Mouse (Mus musculus) cerebellum, postnatal 14 days (tissue): ENCODE data around the gene Ccdc169.

ENCODE experiments used
- DNase-seq, 2 experiments: peaks; one replicate each; pipeline ENCODE4 v3.0.0; 2021; ENCODE audit warnings: mixed read lengths in 2 of 2

The Ccdc169 gene

DNA sequence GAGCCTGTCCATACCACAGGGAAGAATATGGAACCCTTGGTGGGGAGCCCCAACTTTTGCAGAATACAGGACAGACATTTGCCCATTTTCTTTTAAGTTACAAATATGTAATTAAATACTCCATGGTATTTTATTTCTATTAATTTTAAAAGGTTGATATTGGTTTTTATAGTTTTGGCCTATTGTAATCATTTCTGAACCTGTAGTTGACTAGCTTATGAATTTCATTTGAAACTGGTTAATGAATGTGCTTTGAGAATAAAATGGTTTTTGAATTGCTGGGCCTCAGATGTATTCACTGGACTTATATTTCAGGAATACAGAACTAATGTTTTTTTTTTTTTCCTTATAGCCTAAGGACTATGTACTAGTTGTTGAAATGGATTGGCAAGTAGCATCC lies at the start of gene Ccdc169:
Ccdc169 (plus strand) TSS at position 301 of the 400 bp plus-strand sequence.
- DNase-seq = no peak

DNA sequence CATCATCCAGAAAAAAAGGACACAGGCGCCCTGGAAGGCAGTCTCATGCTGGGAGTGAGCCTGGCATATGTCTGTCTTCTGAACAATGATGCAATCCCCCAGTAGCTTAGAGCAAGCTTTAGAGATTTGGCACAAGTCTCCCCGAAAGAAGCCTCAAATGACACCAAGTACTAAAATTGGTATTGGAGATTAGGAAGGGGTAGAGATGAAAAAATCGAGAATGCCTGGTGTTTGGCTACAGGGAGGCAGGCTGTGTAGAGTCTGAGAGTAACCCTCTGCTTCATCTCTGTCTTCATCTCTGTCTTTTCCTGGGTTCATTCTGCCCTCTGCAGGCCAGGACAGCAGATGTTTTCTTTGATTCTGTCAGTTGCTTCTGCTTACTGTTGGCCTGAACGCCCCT lies 49.8 kb upstream of the Ccdc169 start:
- peak; percentile 44 to 53 for DNase-seq

DNA sequence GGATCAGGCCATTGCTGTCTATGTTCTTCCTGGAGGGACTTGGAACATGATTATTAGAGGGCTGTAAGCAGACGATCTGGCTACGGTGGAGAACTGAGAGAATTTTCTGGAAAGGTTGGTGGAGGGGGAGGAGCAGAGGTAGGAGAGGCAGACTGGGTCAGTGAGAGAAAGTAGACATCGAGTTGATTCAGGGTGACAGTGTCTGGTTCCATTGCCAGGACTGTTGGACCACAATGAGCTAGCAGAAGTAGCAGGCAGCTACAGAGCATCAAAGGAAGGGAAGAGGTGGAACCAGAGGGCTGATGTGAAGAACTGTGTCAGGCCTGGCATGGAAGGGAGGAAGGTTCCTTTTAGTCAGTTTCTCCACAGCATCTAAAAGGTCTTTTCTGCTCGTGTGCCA lies 48.8 kb upstream of the Ccdc169 start:
- DNase-seq = peak; percentile 65 to 68

DNA sequence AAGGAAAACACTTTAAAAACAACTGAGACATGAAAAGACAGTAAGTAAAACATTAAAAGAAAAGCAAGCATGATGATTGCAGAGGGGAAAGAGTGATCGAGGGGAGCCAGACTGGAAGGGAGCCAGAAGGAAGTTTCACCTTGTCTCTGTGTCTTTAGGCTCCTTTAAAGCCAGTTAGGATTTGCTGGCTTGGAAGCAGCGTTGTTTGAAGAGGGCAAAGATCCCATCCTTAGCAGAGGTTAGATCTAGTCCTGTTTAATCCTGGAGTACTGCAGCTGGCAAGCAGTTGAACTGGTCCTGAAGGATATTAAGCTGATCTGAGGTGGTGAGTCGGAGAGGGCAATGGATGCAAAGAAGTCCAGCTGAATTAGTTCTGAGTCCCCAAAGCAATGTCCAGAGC lies 48.3 kb upstream of the Ccdc169 start:
- no peak for DNase-seq

DNA sequence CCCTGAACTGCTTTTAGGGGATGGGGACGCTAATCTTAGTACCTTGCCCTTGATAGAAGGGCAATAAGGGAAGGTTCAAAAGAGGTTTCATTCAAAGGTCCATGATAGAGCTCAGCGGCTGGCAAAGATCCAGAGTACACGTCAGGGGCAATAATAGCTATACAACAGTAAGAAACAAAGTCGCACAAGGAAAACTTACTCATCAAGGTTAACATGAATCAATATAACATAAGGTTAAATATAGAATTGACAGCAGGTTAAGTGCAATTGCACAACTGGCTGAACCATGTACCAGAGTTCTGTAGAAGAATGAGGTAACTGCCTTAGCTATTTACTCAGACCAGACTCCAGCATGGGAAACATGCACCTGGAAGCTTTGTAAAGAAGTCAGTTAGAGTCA lies 47.8 kb upstream of the Ccdc169 start:
- no peak for DNase-seq

DNA sequence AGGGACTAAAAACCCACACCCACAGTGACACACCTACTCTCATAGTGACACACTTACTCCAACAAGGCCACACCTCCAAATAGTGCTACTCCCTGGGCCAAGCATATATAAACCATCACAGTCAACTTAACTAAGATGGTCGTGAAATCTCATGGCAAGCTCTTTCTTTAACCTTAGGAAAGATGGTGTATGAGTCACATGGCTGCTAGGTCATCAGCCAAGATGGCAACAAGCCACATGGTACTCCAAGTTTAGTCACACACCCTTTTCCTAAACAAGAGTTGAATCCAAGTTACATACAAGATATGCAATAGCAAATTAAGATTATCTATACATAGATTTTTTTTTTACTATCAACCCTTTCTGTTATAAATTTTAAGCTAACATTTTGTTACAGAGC lies 44.0 kb upstream of the Ccdc169 start:
- DNase-seq = no peak

DNA sequence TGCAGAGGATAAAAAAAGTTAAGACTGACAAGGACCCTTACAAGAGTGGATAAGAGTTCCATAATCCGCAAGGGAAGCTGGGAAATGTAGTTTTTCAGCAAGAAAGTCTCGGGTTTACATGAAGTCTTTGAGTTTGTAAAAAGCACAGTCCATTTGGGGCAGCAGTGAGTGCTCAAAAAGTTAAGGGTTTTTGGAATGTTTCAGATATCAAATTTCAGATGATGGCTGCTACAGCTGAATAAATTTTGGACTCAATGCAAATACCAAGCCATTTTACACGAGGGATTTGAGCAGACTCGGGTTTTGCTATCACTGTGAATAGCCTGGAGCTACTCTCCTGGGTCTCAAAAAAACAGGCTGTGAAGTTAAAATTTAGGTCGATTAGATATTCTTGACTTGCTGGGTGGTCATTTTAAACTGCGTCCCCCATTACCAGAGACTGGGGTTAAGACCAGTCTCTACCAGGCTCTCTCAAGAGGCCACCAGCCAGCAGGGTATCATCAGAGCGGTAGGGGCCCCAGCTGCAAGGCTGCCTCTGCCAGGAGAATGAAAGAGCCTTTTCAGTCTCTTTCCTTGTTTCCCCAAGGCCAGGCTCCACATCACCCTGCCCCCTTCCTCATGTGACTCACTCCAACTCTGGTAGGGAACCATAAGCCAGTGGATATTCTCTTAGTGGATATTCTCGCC lies 41.0 kb upstream of the Ccdc169 start:
- no peak for DNase-seq

DNA sequence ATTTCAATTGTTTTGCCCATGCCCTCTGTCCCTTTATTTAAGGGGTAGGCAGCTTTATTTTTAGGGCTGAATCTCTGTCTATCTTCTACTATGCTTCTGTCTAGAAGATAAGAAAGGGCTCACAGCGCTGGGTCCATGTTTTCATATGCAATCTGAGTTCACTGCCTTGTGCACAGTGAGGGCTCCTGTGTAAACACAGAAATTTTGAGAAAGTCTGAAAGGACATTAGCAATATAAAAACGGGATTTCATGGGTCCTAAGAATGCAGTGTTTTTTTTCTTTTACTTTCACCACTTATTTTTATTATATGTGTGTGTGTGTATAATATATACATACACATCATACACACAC lies 40.5 kb upstream of the Ccdc169 start:
- DNase-seq = no peak

DNA sequence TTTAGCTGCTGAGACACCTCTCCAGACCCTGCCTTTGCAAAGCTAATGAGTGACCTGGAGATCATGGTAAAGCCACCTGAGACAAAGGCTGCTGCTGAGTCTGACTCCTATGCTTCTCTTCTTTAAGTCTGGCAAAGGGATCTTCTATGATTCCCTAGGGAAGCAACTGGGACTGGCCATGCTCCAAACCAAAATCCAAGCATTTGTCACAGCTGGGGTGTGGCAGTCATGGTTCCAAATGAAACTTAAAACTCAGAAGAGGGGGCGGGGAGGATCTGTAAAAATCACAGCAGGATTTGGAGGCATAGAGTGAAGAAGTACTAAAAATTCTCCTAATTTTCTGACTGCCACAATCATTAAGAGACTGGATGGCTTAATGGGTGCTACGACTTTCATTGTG lies 40.0 kb upstream of the Ccdc169 start:
- no peak for DNase-seq

DNA sequence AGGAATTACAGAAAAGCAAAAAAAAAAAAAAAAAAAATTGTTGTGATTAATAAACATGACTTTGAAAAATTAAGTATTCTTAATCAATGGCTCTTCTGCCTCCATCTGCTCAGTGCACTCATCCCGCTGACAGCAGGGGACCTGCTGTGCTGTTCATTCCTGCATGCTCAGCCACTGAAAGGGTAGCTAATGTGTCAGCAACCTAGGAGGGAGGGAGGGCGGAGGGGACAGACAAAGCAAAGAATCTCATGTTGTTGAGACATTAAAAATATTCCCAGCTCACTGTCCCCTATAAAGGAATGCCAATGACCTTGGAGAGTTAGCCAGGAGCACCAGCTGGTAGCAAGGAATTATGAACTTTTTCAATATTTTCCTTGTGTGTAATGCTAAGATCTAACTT lies 39.1 kb upstream of the Ccdc169 start:
- peak; percentile 61 to 62 for DNase-seq

DNA sequence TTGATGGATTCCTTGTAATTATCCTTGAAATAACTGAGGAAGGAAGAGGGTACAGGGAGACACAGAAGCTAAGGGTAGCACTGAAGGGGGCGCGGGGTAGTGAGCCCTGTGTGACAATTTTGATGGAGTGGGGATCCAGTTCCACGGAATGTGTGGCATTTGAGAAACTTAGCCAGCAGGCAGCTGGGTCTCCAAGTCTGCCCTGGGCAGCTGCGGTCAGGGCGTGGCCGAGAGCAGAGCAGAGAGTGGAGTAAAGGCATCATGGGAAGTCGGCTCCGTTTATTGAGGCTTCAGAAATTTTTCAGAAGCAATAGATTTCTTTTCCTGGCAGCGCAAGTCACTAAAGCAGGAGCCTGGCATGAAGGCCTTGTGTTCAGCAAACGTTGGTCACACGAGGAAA lies 38.1 kb upstream of the Ccdc169 start:
- DNase-seq = no peak

DNA sequence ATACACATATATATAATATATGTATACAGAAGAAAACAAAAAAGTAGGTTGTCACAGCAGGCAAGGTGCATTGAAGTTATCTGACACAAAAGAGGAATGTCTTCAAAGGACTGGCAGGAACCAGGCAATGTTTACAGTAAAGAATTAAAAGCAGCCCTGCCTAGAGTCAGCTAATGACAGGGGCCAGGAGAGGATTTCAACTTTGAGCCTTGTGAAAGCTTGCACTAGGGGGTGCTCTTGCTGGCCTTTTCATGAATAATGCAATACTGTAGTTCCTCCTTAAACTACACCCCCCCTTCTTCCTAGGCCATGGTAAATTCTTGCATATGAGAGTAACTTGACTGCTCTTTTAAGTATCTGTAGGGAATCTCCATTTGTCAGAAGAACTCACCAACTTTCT lies 36.0 kb upstream of the Ccdc169 start:
- no peak for DNase-seq

DNA sequence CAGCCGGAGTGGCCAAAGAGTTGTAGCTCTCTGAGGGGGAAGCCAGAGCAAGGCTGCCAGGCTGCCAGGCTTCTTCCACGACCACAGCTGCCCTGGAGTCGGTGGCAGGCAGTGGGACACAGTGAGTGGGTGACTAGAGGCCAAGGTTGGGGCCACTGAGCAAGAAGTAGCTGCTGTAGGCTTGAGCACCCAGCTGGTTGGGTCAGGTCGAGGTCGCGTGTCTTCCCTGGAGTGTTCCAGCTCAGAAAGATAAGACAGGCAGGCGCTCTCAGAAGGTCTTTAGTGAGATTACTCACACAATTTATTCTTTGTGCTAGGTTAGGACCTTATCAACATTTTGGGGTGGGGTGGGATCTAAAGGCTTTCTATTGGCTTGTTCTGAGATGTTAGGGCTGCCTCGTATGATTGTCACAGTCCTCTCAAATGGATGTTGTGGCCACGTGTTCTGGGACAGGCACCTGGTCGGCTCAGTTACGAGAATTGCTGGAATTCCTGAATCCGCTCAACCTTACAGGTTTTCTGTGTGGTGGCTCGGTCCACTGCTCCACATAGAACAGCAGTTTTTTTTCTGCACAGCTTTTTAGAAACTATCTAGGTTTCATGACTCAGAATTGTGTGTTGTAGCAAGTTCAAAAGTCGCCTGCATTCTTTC lies 31.6 kb upstream of the Ccdc169 start:
- no peak for DNase-seq

DNA sequence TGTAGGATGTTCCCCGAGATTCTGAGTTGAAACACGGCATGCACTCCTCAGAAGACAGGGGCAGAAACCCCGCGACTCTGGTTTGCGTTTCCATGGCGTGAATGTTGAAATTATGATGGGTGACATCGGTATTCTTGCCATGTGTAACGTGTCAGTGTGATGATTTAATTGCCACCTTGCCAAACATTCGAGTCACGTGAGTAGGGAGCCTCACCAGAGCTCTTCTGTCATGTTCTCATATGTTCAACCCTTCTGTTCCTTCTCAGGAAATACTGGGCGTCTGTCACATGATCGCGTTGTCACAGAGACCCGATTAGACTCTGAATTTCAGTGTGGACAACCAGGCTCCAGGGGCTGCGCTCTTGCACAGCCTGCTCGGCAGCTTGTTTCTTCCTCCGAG lies 31.1 kb upstream of the Ccdc169 start:
- no peak for DNase-seq

DNA sequence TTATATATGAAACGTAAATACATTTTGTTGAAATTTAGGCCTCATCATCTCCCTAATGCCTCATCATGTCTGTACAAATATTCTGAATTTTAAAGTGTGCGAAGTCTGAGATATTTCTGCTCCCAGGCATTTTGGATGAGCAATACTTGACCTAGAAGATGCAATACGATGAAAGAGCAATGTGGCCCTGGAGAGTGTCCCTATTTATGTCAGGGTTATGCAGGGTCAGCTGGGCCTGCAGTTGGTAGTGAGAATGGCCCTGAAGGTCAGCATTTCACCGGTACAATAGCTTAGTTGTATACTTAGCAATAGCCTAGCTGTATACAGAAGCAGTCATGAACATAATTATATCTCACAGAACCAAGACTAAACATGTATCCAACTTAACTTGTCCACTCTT lies 28.0 kb upstream of the Ccdc169 start:
- DNase-seq = no peak

DNA sequence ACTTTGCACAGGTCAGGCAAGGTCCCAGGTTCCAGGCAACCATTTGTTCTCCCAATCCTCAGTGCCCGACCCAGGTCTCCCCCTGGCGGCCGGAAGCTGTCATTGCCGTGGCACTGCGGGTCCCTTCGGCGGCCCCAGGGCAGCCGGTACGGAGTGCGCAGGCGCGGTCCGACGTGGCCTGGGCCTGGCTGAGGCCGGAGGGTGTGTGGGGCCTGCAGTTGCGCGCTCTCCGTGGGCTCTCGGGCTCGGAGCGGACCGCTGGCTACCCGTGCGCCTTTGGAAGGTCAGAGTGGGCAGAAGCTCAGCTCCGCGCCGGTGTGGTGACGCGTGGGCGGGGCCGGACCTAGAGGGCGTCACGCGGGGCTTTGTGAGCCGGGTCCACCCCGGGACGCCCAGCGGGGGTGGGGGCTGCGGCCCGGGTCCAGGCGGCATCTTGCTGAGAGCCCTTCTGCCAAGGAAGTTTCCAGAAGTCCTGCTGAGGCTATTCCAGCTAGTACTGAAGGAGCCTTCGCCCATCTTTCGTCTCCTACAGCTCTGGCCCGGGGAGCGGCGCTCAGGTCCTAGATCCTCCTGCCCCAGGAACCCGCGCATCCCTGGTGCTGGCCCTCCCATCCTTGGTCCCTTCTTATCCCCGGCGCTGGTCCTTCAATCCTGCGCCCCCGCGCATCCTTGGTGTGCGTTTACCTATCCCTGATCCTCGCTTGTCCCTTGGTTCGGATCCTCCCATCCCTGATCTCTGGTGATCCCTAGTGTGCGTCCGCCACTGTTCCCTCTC lies 25.0 kb upstream of the Ccdc169 start, which contains the start of gene Spg20:
Spg20 (plus strand) TSS at position 174 of the 775 bp plus-strand sequence.
- peak; percentile 99 to 100 for DNase-seq

DNA sequence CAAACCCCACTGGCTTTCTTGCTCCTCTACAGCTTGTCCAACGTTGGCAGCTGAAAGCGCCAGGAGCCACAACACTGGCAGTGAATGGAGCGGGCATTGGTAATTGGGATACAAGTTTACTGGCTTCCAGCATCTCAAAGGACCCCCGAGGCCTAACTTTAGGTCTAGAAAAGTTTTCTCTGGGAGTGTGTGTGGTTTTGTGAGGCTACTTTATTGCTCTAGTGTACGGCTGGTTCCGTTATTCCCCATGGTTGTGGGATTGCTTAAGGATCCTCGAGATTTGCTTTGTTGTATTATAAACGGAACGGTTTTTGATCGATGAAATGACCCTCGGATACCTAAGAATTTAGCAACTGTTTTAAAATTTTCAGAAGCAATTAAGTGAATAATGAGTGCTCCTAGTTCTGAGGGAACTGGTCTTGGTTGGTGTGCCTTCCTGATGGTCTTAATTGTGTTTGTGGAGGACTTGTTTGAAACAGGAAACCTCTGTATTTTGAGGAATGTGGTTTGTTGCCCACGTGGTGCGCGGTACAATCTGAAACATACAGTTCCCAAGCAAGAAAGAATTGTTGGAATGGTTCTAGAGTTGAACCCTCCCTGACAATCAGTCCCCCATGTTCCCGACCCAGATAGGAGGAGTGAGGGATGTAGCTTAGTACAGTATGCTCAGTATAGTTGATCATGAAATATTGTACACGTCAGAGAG lies 24.3 kb upstream of the Ccdc169 start:
- no peak for DNase-seq

DNA sequence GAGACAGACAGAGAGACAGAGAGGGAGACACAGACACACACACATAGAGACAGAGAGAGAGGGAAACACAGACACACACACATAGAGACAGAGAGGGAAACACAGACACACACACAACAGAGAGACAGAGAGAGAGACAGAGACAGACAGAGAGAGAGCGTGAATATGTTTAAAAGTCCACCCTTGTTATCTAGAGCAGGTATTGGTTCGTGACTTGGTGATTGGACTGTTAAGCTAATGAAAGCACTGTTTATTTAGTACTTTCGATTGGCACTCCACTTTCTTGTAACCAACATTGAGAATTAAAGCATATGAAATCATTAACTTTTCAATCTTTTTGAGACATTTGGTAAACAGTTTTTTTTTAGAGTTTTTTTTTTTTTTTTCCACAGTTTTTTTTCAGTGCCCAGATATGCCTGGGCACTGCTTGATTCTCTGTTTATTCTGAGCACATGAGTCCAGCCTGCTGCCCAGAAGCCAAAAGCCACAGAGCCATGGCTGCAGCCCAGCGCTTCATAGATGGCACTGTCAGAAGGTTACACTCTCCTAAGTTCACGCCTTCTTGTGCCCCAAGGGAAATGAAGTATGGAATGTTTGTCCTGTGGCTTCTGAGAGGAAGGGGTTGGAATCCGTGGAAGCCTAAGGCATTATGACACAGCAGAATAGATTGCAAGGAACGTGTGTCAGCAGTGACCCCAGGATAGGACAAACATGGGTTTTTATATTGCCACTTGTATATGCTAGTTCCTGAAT lies 22.6 kb upstream of the Ccdc169 start:
- peak; percentile 45 to 46 for DNase-seq

DNA sequence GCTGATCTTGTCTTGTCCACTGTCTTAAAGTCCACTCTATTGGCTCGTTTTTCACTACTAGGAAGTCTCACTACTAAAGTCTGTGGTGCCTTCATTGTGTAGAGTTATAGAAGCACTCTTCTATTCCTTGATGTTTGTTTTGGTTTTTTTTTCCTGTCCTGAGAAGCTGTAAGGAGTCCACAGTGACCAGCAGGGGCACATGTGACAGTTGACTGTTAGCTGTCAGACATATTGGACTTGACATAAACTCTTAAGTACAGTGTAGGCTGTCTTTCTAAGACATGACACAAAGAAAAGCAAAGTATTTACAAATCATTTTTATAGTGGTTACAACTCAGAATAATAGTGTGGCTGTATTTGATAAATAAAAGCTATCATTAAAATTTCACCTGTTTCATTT lies 22.1 kb upstream of the Ccdc169 start:
- no peak for DNase-seq

DNA sequence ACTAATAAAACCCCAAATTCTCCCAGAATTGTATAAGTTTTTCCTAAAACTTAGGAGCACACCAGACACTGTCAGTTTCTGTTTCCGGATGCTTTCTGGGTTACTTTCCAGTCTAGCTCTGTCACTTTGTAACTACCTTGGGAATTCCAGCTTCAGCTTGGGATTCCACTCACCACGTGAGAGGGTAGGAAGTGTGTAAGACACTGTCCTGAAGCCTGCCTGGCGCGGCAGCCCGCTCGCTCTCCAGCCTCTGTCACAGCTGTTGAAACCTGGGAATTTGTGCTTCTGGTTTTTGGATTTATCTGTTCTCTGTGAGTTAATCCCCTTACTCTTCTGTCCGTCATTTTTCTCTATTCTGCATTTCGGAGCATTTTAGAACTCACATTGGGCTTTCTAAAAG lies 21.1 kb upstream of the Ccdc169 start:
- DNase-seq = no peak

DNA sequence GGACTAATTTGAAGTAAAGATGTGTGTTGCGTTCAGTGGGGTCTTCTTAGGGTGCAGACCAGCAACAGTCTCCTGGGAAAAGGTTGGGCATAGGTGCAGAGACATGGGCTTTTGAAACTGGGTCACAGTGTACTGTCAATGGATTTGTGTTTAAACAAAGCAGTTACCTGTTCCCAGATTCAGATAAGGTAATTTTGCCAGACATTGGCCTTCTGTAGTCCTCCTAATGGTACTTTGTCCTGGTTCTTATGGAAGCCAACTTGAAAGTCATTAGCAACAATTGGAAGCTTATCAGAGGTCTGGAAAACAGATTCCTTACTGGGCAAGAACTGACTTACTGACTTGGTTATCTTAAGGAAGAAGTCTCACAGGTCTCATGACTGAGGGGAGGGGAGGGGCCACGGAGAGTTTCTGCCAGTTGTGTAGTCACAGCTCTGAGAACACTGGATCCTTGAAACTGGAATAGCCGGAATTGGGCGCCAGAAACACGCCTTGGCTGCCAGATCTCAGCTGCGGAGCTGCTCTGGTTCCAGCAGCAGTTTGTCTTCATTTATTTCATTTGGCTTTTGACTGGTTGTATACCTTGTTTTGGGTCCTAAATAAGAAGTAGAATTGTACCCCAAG lies 17.8 kb upstream of the Ccdc169 start:
- DNase-seq = no peak

DNA sequence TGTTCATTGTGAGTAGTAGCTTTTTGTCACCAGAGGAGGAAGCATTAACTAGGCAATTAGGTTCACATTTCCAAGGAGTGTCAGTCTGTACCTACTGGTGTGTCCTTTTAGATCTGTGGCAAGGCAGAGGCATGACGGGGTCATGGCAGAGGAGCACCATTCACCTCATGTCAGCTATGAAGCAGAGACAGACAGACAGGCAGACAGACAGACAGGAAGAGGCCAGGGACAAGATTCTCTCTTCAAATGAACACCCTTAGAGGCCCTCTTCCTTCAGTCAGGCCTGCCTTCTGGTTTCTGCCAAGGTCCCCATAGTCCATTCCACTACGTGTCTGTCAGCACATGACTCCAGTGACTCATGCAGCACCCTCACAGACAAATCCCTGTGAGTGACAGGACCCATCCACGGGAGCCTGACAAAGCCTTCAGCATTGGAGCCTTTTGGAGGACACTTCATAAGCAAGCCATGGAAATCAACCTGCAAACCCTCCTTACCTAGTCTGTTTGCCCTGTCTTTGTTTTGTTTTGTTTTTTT lies 14.7 kb upstream of the Ccdc169 start:
- no peak for DNase-seq
